Comparison of ENCODE assay signal across 8 mouse cellular contexts in the genomic region with DNA sequence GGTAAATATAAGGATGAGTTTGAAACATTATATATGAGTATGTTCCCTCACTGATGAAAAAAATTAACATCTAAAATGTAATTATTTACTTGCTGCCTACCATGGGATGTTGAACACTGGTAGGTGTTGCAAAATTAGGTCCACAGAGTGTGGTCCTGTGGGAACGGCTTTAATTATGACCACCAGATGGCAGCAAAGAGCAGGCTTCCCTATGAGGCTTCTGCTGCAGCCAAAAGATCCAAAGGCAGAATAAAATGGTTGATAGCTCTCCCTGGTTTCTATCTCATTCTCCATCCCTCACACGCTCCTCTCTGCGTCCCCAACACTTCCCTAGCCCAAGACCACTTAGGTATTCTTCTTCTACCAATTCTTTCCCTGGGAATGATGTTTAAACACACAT. TPM values are rescaled to one million over a fixed set of nuclear protein-coding genes. Genes with fewer than 3 reads are reported as not detected.
DNase-seq lines count a peak whose midpoint lies in the region; ATAC-seq and TF ChIP-seq lines count a peak whose summit lies in the region.

No protein-coding gene starts in this region.

- peaks cover 10% of the 10 kb centered on the region for H3K9me3 ChIP-seq in forebrain, embryonic 10.5 days
- H3K9me3 ChIP-seq in forebrain, embryonic 12.5 days: peaks cover 9% of the 10 kb centered on the region; the same call in 1 of the 2 replicates

- peak; percentile 97 for TF ChIP-seq CTCF in layer of hippocampus, adult 2 months (conservative IDR thresholded peaks at IDR 0.05)
- peak; percentile 76; the same call in 1 of the 2 replicates for TF ChIP-seq CTCF in small intestine, adult 2 months (IDR thresholded peaks at IDR 0.05; ENCODE audit: extremely low read depth, insufficient read length, insufficient replicate concordance, low read depth, low read length)

- peak; percentile 30 for DNase-seq in forebrain, embryonic 10.5 days (ENCODE audit: extremely low spot score, low spot score)
- peak; percentile 67 for DNase-seq in R1 (ENCODE audit: low read depth, low spot score)
- peak; percentile 83 to 86 for DNase-seq in cerebellum, postnatal 14 days
- peak; percentile 56 for DNase-seq in gastrocnemius, postnatal 10 days
- DNase-seq in layer of hippocampus, adult 2 months (ENCODE audit: low spot score in 2 of 2): peak; percentile 60 to 80
- peak; percentile 80 for DNase-seq in lung, postnatal 36 days

- no peaks in the 10 kb centered on the region for H3K4me1 ChIP-seq in forebrain, embryonic 10.5 days
- H3K4me1 ChIP-seq in forebrain, embryonic 12.5 days: no peaks in the 10 kb centered on the region
- H3K4me1 ChIP-seq in small intestine, adult 2 months (ENCODE audit: control insufficient read depth, insufficient read depth, insufficient read length, low read length): no peaks in the 10 kb centered on the region

- ATAC-seq in forebrain, embryonic 12.5 days (ENCODE audit: low FRiP score): no peak

- no peaks in the 10 kb centered on the region for H3K27me3 ChIP-seq in forebrain, embryonic 10.5 days (ENCODE audit: poor library complexity, severe bottlenecking)
- H3K27me3 ChIP-seq in forebrain, embryonic 12.5 days: no peaks in the 10 kb centered on the region
- H3K27me3 ChIP-seq in small intestine, adult 2 months (ENCODE audit: control insufficient read depth, insufficient read depth, low read length): no peaks in the 10 kb centered on the region

- no peak for TF ChIP-seq POLR2A in small intestine, adult 2 months (IDR thresholded peaks at IDR 0.05; ENCODE audit: low read depth, low read length)

- H3K36me3 ChIP-seq in forebrain, embryonic 10.5 days (replicated peaks): no peaks in the 10 kb centered on the region
- H3K36me3 ChIP-seq in forebrain, embryonic 12.5 days (replicated peaks): no peaks in the 10 kb centered on the region
- H3K36me3 ChIP-seq in small intestine, adult 2 months (ENCODE audit: control insufficient read depth, insufficient read depth, low read length): no peaks in the 10 kb centered on the region

- no peak overlapping the region for H3K9ac ChIP-seq in forebrain, embryonic 12.5 days

- H3K27ac ChIP-seq in forebrain, embryonic 10.5 days: no peak overlapping the region
- H3K27ac ChIP-seq in forebrain, embryonic 12.5 days: no peak overlapping the region
- no peak overlapping the region for H3K27ac ChIP-seq in layer of hippocampus, adult 2 months
- no peak overlapping the region for H3K27ac ChIP-seq in small intestine, adult 2 months (ENCODE audit: insufficient read depth, low read depth, low read length)

- no peak overlapping the region for H3K4me3 ChIP-seq in forebrain, embryonic 10.5 days
- no peak overlapping the region for H3K4me3 ChIP-seq in forebrain, embryonic 12.5 days (replicated peaks)
- H3K4me3 ChIP-seq in layer of hippocampus, adult 2 months: no peak overlapping the region
- no peak overlapping the region for H3K4me3 ChIP-seq in small intestine, adult 2 months (ENCODE audit: low read depth, low read length)

- no peak overlapping the region for H3K4me2 ChIP-seq in forebrain, embryonic 12.5 days

- 20% methylated on average over 3 of the region's 3 CpGs for WGBS in forebrain, embryonic 10.5 days
- 15% methylated on average over 3 of the region's 3 CpGs for WGBS in forebrain, embryonic 12.5 days
- WGBS in small intestine, adult 2 months: 3% methylated on average over 3 of the region's 3 CpGs

RNA-seq across cellular contexts. Expression of gene Cit, which starts 54.6 kb away (rescaled TPM):
- polyA plus RNA-seq in forebrain, embryonic 10.5 days (2016; fragmentation: Nextera tagmentation; extraction: Ambion mirVana): 42.6 and 48.9 TPM in 2 replicates
- 41.4 and 46.5 TPM in 2 replicates for polyA plus RNA-seq in forebrain, embryonic 12.5 days (2016; fragmentation: Nextera tagmentation; extraction: Ambion mirVana)
- total RNA-seq in gastrocnemius, postnatal 10 days (2021): 10 to 100 TPM in 1 of 2 experiments, 1 to 10 TPM in 1; 7.8 to 11.4 TPM
- total RNA-seq in layer of hippocampus, adult 2 months (2021): 10 to 100 TPM; 57.2 to 60.5 TPM
- 2.0 and 2.8 TPM in 2 replicates for polyA plus RNA-seq in small intestine, adult 2 months (2012; rRNA removed)

RNA-seq across cellular contexts. Expression of gene Bicdl1, which starts 59.0 kb away (rescaled TPM):
- 7.5 and 8.3 TPM in 2 replicates for polyA plus RNA-seq in forebrain, embryonic 10.5 days (2016; fragmentation: Nextera tagmentation; extraction: Ambion mirVana)
- polyA plus RNA-seq in forebrain, embryonic 12.5 days (2016; fragmentation: Nextera tagmentation; extraction: Ambion mirVana): 16.7 and 16.9 TPM in 2 replicates
- total RNA-seq in gastrocnemius, postnatal 10 days (2021): 1 to 10 TPM; 3.9 to 4.0 TPM
- total RNA-seq in layer of hippocampus, adult 2 months (2021): 100 to 1,000 TPM; 123 to 125 TPM
- 8.4 and 15.5 TPM in 2 replicates for polyA plus RNA-seq in small intestine, adult 2 months (2012; rRNA removed)

Comparison
In these comparisons a context has a peak if more than half of its experiments do, and no peak if none do; other contexts are left out.
1. DNase-seq: peak in every context shown above with its lines; median percentile 84 in cerebellum, postnatal 14 days; 80 in lung, postnatal 36 days; 70 in layer of hippocampus, adult 2 months; 67 in R1; 56 in gastrocnemius, postnatal 10 days; 30 in forebrain, embryonic 10.5 days.
2. RNA of gene Cit, which starts 54.6 kb away (polyA plus RNA-seq): 42.6 to 48.9 TPM in forebrain, embryonic 10.5 days and 41.4 to 46.5 TPM in forebrain, embryonic 12.5 days; 2.0 to 2.8 TPM in small intestine, adult 2 months; every median in the first group is over 10 times any median in the second.